Mouse (Mus musculus): Measurements from ENCODE around the gene Plekha6.

Gene Plekha6

DNA sequence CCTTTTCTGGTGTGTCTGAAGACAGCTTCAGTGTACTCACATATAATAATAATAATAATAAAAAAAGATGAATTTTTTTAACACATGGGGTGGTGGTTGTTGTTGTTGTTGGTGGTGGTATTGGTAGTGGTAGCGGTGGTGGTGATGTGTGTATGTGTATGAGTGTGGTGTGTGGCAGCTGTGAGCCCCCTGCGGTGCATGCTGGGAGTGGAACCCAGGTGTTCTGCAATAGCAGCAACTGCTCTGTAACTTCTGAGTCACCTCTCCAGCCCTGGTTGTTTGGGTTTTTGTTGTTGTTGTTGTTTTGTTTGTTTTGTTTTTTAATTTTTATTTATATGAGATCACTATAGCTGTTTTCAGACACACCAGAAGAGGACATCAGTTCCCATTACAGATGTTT, 13.5 kb upstream of the Plekha6 start:
- TF ChIP-seq POU5F1 (IDR thresholded peaks at IDR 0.05; ENCODE audit: borderline replicate concordance, low read length) = no peak
- TF ChIP-seq CTCF (conservative IDR thresholded peaks at IDR 0.05; ENCODE audit: low read length) = no peak
- TF ChIP-seq NANOG (IDR thresholded peaks at IDR 0.05; ENCODE audit: borderline replicate concordance, low read length) = no peak
- H3K4me1 ChIP-seq (replicated peaks; ENCODE audit: low read depth, low read length) = peaks cover 14% of the 10 kb centered on the region

DNA sequence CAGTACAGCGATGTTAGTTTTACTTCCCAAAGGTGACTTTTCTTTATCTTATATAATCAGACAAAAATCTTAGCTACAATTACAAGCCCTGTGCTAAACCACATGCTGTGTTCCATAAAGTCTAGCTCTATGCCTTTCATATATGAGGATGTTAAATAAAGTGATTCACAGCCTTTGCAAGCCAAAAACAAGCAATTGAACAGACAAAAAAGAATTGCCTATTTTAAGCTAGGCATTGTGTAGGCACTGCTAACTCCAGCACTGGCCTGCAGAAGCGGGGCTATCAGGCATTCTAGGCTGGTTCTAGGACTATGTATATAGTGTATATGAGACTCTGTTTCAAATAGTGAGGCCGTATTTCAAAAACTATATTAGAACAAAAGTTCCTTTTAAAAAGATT, 11.8 kb upstream of the Plekha6 start:
- H3K27me3 ChIP-seq (ENCODE audit: insufficient read depth, low read length) = peaks cover 8% of the 10 kb centered on the region
- TF ChIP-seq NANOG (IDR thresholded peaks at IDR 0.05; ENCODE audit: borderline replicate concordance, low read length) (no peak), CTCF (conservative IDR thresholded peaks at IDR 0.05; ENCODE audit: low read length) (no peak), POU5F1 (IDR thresholded peaks at IDR 0.05; ENCODE audit: borderline replicate concordance, low read length) (no peak)
- peaks cover 3% of the 10 kb centered on the region for H3K4me1 ChIP-seq (replicated peaks; ENCODE audit: low read depth, low read length)

More for the DNA sequence above, 13.5 kb upstream of the Plekha6 start:
- no peaks in the 10 kb centered on the region for H3K27me3 ChIP-seq (ENCODE audit: insufficient read depth, low read length)
- no peak overlapping the region for H3K4me3 ChIP-seq (replicated peaks; ENCODE audit: low read length)
- H3K9me3 ChIP-seq (ENCODE audit: low read length) = no peaks in the 10 kb centered on the region
- H3K36me3 ChIP-seq (ENCODE audit: insufficient read depth, low read length) = no peaks in the 10 kb centered on the region

DNA sequence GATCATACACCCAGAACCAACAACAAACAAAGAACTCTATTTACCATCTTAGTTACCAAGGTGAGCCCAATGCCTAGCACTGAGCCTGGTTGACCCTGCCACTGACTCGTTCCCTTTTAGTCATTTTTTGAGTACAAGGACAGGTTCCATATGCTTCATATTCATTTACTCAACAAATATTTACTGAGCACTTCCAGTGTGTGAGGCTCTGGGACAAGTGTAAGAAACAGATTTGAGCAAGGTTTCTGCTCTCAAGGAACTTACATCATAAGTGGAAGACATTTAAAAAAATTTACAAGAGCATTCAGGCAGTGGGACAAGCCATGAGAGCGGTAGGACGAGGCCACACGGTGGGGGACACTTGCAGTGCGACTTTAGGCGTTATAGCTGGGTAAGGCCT, 8.7 kb upstream of the Plekha6 start:
- Histone ChIP-seq H3K36me3 (ENCODE audit: insufficient read depth, low read length) (no peaks in the 10 kb centered on the region), H3K4me3 (replicated peaks; ENCODE audit: low read length) (no peak overlapping the region), H3K27me3 (ENCODE audit: insufficient read depth, low read length) (peaks cover 30% of the 10 kb centered on the region), H3K4me1 (replicated peaks; ENCODE audit: low read depth, low read length) (no peaks in the 10 kb centered on the region; the same call in 1 of the 2 replicates), H3K9me3 (ENCODE audit: low read length) (no peaks in the 10 kb centered on the region)
- TF ChIP-seq NANOG (IDR thresholded peaks at IDR 0.05; ENCODE audit: borderline replicate concordance, low read length) (no peak), CTCF (conservative IDR thresholded peaks at IDR 0.05; ENCODE audit: low read length) (no peak), POU5F1 (IDR thresholded peaks at IDR 0.05; ENCODE audit: borderline replicate concordance, low read length) (no peak)

More for the DNA sequence above, 11.8 kb upstream of the Plekha6 start:
- Histone ChIP-seq H3K4me3 (replicated peaks; ENCODE audit: low read length) (no peak overlapping the region), H3K9me3 (ENCODE audit: low read length) (no peaks in the 10 kb centered on the region), H3K36me3 (ENCODE audit: insufficient read depth, low read length) (no peaks in the 10 kb centered on the region)

DNA sequence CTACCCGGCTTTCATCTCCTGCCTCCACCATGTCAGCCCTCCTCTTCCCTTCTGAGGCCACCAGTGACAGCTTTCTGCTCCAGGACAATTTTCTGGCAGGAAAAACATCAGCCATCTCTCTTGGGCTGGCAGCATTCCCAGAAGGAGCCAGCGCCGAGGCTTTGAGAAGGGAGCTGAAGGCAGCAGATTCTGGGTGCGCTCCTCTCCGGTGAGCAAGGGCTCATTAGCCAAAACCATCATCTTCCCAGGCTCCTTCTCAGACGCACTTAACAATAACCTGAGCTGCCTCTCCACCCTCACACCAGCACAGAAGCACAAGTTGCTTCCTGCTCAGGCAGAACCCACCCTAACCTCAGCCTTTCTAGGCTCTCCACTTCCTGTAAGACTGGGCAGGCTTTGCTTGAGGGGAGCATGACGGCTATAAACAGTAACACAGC, 4.9 kb upstream of the Plekha6 start:
- Histone ChIP-seq H3K4me1 (replicated peaks; ENCODE audit: low read depth, low read length) (peaks cover 16% of the 10 kb centered on the region), H3K9me3 (ENCODE audit: low read length) (no peaks in the 10 kb centered on the region), H3K27me3 (ENCODE audit: insufficient read depth, low read length) (peaks cover 67% of the 10 kb centered on the region), H3K4me3 (replicated peaks; ENCODE audit: low read length) (no peak overlapping the region), H3K36me3 (ENCODE audit: insufficient read depth, low read length) (no peaks in the 10 kb centered on the region)
- TF ChIP-seq CTCF (conservative IDR thresholded peaks at IDR 0.05; ENCODE audit: low read length) = no peak
- no peak for TF ChIP-seq POU5F1 (IDR thresholded peaks at IDR 0.05; ENCODE audit: borderline replicate concordance, low read length)

DNA sequence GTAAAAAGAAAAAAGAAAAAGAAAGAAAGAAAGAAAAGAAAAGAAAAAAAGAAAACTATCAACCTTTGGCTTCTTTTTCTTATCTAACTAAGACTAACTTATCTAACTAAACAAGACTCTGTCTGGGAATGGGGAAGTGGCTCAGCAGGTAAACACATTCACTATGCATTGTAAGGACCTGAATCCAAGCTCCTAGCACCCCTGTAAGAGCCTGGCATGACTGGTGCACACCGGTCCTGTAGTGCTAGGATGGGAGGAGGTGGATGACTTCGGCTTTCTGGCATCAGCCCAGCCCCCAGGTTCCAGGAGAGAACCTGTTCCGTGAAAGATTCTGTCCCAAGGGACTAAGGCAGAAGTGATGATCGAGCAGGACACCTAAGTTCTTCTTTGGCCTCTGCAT, 2.5 kb upstream of the Plekha6 start:
- no peaks in the 10 kb centered on the region for H3K9me3 ChIP-seq (ENCODE audit: low read length)
- H3K27me3 ChIP-seq (ENCODE audit: insufficient read depth, low read length) = peaks cover 84% of the 10 kb centered on the region
- no peaks in the 10 kb centered on the region for H3K36me3 ChIP-seq (ENCODE audit: insufficient read depth, low read length)
- no peak overlapping the region for H3K4me3 ChIP-seq (replicated peaks; ENCODE audit: low read length)
- TF ChIP-seq CTCF (conservative IDR thresholded peaks at IDR 0.05; ENCODE audit: low read length) (no peak), POU5F1 (IDR thresholded peaks at IDR 0.05; ENCODE audit: borderline replicate concordance, low read length) (no peak), NANOG (IDR thresholded peaks at IDR 0.05; ENCODE audit: borderline replicate concordance, low read length) (no peak)
- peaks cover 25% of the 10 kb centered on the region for H3K4me1 ChIP-seq (replicated peaks; ENCODE audit: low read depth, low read length)

DNA sequence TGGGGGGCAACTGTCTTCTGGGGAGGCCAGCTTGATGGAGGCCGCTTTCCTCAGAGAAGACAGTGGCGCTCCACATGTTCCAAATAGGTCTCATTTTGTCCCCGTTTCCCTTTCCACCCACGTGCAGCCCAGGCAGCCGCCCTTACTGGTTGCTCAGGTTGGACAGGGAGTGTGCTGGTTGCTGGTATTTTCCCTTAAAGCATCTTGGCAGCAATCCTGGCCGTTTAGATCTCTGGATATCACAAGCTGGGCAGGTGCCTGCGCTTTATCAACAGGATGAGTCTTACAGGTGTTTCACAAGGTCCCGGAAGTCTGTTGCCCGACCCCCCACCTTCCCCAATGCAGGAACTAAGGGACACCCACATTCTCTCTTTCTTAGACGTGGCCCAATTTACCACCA, 2.0 kb upstream of the Plekha6 start:
- Histone ChIP-seq H3K4me3 (replicated peaks; ENCODE audit: low read length) (no peak overlapping the region), H3K36me3 (ENCODE audit: insufficient read depth, low read length) (no peaks in the 10 kb centered on the region), H3K4me1 (replicated peaks; ENCODE audit: low read depth, low read length) (peaks cover 25% of the 10 kb centered on the region), H3K27me3 (ENCODE audit: insufficient read depth, low read length) (peaks cover 84% of the 10 kb centered on the region), H3K9me3 (ENCODE audit: low read length) (no peaks in the 10 kb centered on the region)
- TF ChIP-seq CTCF (conservative IDR thresholded peaks at IDR 0.05; ENCODE audit: low read length) (no peak), NANOG (IDR thresholded peaks at IDR 0.05; ENCODE audit: borderline replicate concordance, low read length) (no peak), POU5F1 (IDR thresholded peaks at IDR 0.05; ENCODE audit: borderline replicate concordance, low read length) (no peak)

DNA sequence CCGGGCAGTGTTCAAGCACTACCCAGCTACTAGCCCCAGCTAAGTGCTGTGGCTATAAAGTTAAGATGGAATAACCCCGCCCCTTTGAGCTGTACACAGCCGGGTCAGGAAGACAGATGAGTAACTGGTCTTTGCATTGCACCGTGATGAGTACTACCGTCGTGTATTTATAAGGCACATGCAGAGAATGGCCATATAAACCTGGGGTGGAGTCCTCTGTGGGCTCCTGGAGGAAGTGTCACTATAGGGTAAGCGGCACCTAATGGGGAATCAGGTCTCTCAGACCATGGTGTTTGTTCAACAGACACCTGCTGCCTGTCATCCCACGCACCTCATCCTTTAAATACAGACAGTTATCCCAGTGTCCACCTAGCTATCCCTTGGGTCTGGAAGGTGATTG, 1.0 kb upstream of the Plekha6 start:
- peaks cover 85% of the 10 kb centered on the region for H3K27me3 ChIP-seq (ENCODE audit: insufficient read depth, low read length)
- H3K36me3 ChIP-seq (ENCODE audit: insufficient read depth, low read length) = no peaks in the 10 kb centered on the region
- H3K9me3 ChIP-seq (ENCODE audit: low read length) = no peaks in the 10 kb centered on the region
- TF ChIP-seq CTCF (conservative IDR thresholded peaks at IDR 0.05; ENCODE audit: low read length) = no peak
- TF ChIP-seq NANOG (IDR thresholded peaks at IDR 0.05; ENCODE audit: borderline replicate concordance, low read length) = no peak
- TF ChIP-seq POU5F1 (IDR thresholded peaks at IDR 0.05; ENCODE audit: borderline replicate concordance, low read length) = no peak
- peaks cover 30% of the 10 kb centered on the region for H3K4me1 ChIP-seq (replicated peaks; ENCODE audit: low read depth, low read length)
- H3K4me3 ChIP-seq (replicated peaks; ENCODE audit: low read length) = no peak overlapping the region

DNA sequence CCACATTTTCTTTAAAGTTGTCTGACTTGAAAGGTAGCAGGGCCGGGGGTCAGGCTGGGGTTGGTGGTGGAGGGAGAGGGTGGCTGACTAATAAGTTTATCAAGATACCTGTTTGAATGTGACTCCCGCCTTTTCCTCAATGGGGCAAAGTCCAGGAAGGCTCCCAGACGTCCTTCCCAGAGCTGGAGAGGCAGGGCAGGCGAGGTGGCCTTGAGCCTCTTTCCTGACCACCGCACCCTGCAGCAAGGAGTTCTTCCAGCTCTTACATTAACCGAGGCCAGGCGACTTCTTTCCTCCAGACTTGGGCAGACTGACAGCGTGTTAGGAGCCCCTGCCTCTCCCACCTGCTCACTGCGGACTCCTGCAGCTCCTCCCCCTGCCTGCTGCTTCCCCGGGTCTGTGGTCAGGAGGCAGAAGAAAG, 591 bp downstream of the Plekha6 start:
- Histone ChIP-seq H3K4me3 (replicated peaks; ENCODE audit: low read length) (peak overlapping the region; percentile 83; the same call in 1 of the 2 replicates), H3K27me3 (ENCODE audit: insufficient read depth, low read length) (peaks cover 80% of the 10 kb centered on the region), H3K4me1 (replicated peaks; ENCODE audit: low read depth, low read length) (peaks cover 41% of the 10 kb centered on the region), H3K9me3 (ENCODE audit: low read length) (no peaks in the 10 kb centered on the region), H3K36me3 (ENCODE audit: insufficient read depth, low read length) (no peaks in the 10 kb centered on the region)
- TF ChIP-seq NANOG (IDR thresholded peaks at IDR 0.05; ENCODE audit: borderline replicate concordance, low read length) = no peak
- TF ChIP-seq POU5F1 (IDR thresholded peaks at IDR 0.05; ENCODE audit: borderline replicate concordance, low read length) = no peak
- no peak for TF ChIP-seq CTCF (conservative IDR thresholded peaks at IDR 0.05; ENCODE audit: low read length)

- H3K27me3 ChIP-seq (ENCODE audit: insufficient read depth, low read length) = peaks cover 85% of the 10 kb centered on the region
- H3K4me3 ChIP-seq (replicated peaks; ENCODE audit: low read length) = no peak overlapping the region
- H3K36me3 ChIP-seq (ENCODE audit: insufficient read depth, low read length) = no peaks in the 10 kb centered on the region
- no peaks in the 10 kb centered on the region for H3K9me3 ChIP-seq (ENCODE audit: low read length)
- H3K4me1 ChIP-seq (replicated peaks; ENCODE audit: low read depth, low read length) = peaks cover 45% of the 10 kb centered on the region
- TF ChIP-seq POU5F1 (IDR thresholded peaks at IDR 0.05; ENCODE audit: borderline replicate concordance, low read length) = no peak
- TF ChIP-seq CTCF (conservative IDR thresholded peaks at IDR 0.05; ENCODE audit: low read length) = no peak
- TF ChIP-seq NANOG (IDR thresholded peaks at IDR 0.05; ENCODE audit: borderline replicate concordance, low read length) = no peak
Measured at GRCm38 (mm10) chr1:133165111-133165510, 1.1 kb downstream of the Plekha6 start.

All from E14TG2a.4 (cell line).